Comparison of ENCODE assay signal across 10 mouse cellular contexts in genomic region chr14:54224484-54225467, GRCm38 (mm10). TPM values are rescaled to one million over a fixed set of nuclear protein-coding genes. Genes with fewer than 3 reads are reported as not detected.
DNase-seq lines count a peak whose midpoint lies in the region; ATAC-seq and TF ChIP-seq lines count a peak whose summit lies in the region.
"Had no signal": no experiment of that assay in that cellular context is flagged by ENCODE, and none has a peak within 500 bp of the region (broad histone marks: within the 10 kb centered on the region; RNA-seq: fewer than 3 reads in every experiment).

No protein-coding gene starts in this region.

- peak; percentile 11; the same call in 1 of the 2 replicates for ATAC-seq in kidney, embryonic 14.5 days (ENCODE audit: low FRiP score, low TSS enrichment)
- ATAC-seq in megakaryocyte progenitor cell, adult 5-6 weeks (replicated peaks; ENCODE audit: poor library complexity), result peak; percentile 26
- no peak for ATAC-seq in forebrain, postnatal 0 days

- WGBS in kidney, embryonic 14.5 days, result 41% methylated on average over 16 of the region's 16 CpGs
- 38% methylated on average over 16 of the region's 16 CpGs for WGBS in bone marrow, adult 2 months
- 50% methylated on average over 16 of the region's 16 CpGs for WGBS in forebrain, postnatal 0 days

- no peak overlapping the region for H3K4me3 ChIP-seq in kidney, embryonic 14.5 days (ENCODE audit: low read length)
- no peak overlapping the region for H3K4me3 ChIP-seq in bone marrow, adult 2 months (replicated peaks; ENCODE audit: control insufficient read depth, low read depth, low read length)
- no peak overlapping the region for H3K4me3 ChIP-seq in forebrain, postnatal 0 days (ENCODE audit: low read depth, low read length)

- TF ChIP-seq CTCF in bone marrow, adult 2 months (IDR thresholded peaks at IDR 0.05; ENCODE audit: control insufficient read depth, insufficient read depth, low read length), result no peak
- no peak for TF ChIP-seq CTCF in forebrain, postnatal 0 days (IDR thresholded peaks at IDR 0.05; ENCODE audit: low read depth)

- no peak for TF ChIP-seq POLR2A in bone marrow, adult 2 months (IDR thresholded peaks at IDR 0.05; ENCODE audit: borderline replicate concordance, control insufficient read depth, low read depth, low read length)

- H3K9ac ChIP-seq in kidney, embryonic 14.5 days (ENCODE audit: low read depth, low read length), result no peak overlapping the region
- H3K9ac ChIP-seq in forebrain, postnatal 0 days, result no peak overlapping the region

- no peak for DNase-seq in kidney, postnatal 36 days
- peak; percentile 92 for DNase-seq in CD4-positive helper T cell, adult 2 months (ENCODE audit: low read depth, low spot score)
- no peak for DNase-seq in forebrain, postnatal 0 days
- no peak for DNase-seq in left cerebral cortex, adult 11 months (ENCODE audit: low spot score)
- DNase-seq in kidney, adult 18-20 months, result no peak

- H3K9me3 ChIP-seq in kidney, embryonic 14.5 days (ENCODE audit: control insufficient read depth, low read length), result no peaks in the 10 kb centered on the region
- no peaks in the 10 kb centered on the region for H3K9me3 ChIP-seq in forebrain, postnatal 0 days (ENCODE audit: low read length)

- no peaks in the 10 kb centered on the region for H3K27me3 ChIP-seq in kidney, embryonic 14.5 days (ENCODE audit: control insufficient read depth, insufficient read depth, low read length)
- H3K27me3 ChIP-seq in forebrain, postnatal 0 days (ENCODE audit: insufficient read depth, low read length), result no peaks in the 10 kb centered on the region

- peak overlapping the region; percentile 47; the same call in 1 of the 2 replicates for H3K27ac ChIP-seq in kidney, embryonic 14.5 days (ENCODE audit: low read depth, low read length)
- 0 out of 2 replicates have a peak overlapping the region, but pooled peaks have one; percentile 0 for H3K27ac ChIP-seq in bone marrow, adult 2 months (ENCODE audit: control insufficient read depth, insufficient read depth, low read depth, low read length, poor library complexity)
- no peak overlapping the region for H3K27ac ChIP-seq in forebrain, postnatal 0 days (ENCODE audit: low read depth, low read length)

- no peak overlapping the region for H3K4me2 ChIP-seq in kidney, embryonic 14.5 days (replicated peaks; ENCODE audit: low read depth, low read length)
- H3K4me2 ChIP-seq in forebrain, postnatal 0 days (ENCODE audit: low read depth), result no peak overlapping the region

- H3K4me1 ChIP-seq in kidney, embryonic 14.5 days (ENCODE audit: control insufficient read depth, insufficient read depth, low read length), result peaks cover 35% of the 10 kb centered on the region
- H3K4me1 ChIP-seq in bone marrow, adult 2 months (ENCODE audit: control insufficient read depth, insufficient read depth, low read length), result peaks cover 2% of the 10 kb centered on the region; the same call in 1 of the 2 replicates
- peaks cover 13% of the 10 kb centered on the region for H3K4me1 ChIP-seq in forebrain, postnatal 0 days (ENCODE audit: insufficient read depth)

- no peaks in the 10 kb centered on the region for H3K36me3 ChIP-seq in kidney, embryonic 14.5 days (ENCODE audit: control insufficient read depth, insufficient read depth, low read length)
- no peaks in the 10 kb centered on the region for H3K36me3 ChIP-seq in forebrain, postnatal 0 days (ENCODE audit: insufficient read depth)

RNA-seq across cellular contexts. Expression of gene Dad1, which starts 29.1 kb away (rescaled TPM):
- 431 and 487 TPM in 2 replicates for polyA plus RNA-seq in kidney, embryonic 14.5 days (2014; fragmentation: Nextera tagmentation; extraction: Ambion mirVana)
- polyA plus RNA-seq in bone marrow, adult 2 months (2011; ENCODE audit: insufficient read depth, insufficient read length, low replicate concordance, missing spikeins), result 45.6 and 54.9 TPM in 2 replicates
- total RNA-seq in megakaryocyte progenitor cell, adult 5-6 weeks (2015), result 228 and 315 TPM in 2 replicates
- total RNA-seq in megakaryocyte progenitor cell, adult 5-6 weeks (2017), result 125 and 135 TPM in 2 replicates
- total RNA-seq in forebrain, postnatal 0 days (2014; rRNA removed), result 115 and 230 TPM in 2 replicates
- polyA plus RNA-seq in forebrain, postnatal 0 days (2015; fragmentation: Nextera tagmentation; extraction: Ambion mirVana), result 375 and 416 TPM in 2 replicates

RNA-seq across cellular contexts. Expression of gene Abhd4, which starts 29.2 kb away (rescaled TPM):
- 50.3 and 62.5 TPM in 2 replicates for polyA plus RNA-seq in kidney, embryonic 14.5 days (2014; fragmentation: Nextera tagmentation; extraction: Ambion mirVana)
- polyA plus RNA-seq in bone marrow, adult 2 months (2011; ENCODE audit: insufficient read depth, insufficient read length, low replicate concordance, missing spikeins), result 24.7 and 29.9 TPM in 2 replicates
- total RNA-seq in megakaryocyte progenitor cell, adult 5-6 weeks (2015), result 34.6 and 44.2 TPM in 2 replicates
- 20.4 and 33.1 TPM in 2 replicates for total RNA-seq in megakaryocyte progenitor cell, adult 5-6 weeks (2017)
- 61.0 and 75.1 TPM in 2 replicates for total RNA-seq in forebrain, postnatal 0 days (2014; rRNA removed)
- 61.9 and 69.7 TPM in 2 replicates for polyA plus RNA-seq in forebrain, postnatal 0 days (2015; fragmentation: Nextera tagmentation; extraction: Ambion mirVana)

RNA-seq across cellular contexts. Expression of gene Olfr49, which starts 60.0 kb away (rescaled TPM):
- not detected in 2 replicates for polyA plus RNA-seq in kidney, embryonic 14.5 days (2014; fragmentation: Nextera tagmentation; extraction: Ambion mirVana)
- polyA plus RNA-seq in bone marrow, adult 2 months (2011; ENCODE audit: insufficient read depth, insufficient read length, low replicate concordance, missing spikeins), result not detected in 2 replicates
- not detected in 2 replicates for total RNA-seq in megakaryocyte progenitor cell, adult 5-6 weeks (2015)
- not detected in 2 replicates for total RNA-seq in megakaryocyte progenitor cell, adult 5-6 weeks (2017)
- not detected in 2 replicates for total RNA-seq in forebrain, postnatal 0 days (2014; rRNA removed)
- polyA plus RNA-seq in forebrain, postnatal 0 days (2015; fragmentation: Nextera tagmentation; extraction: Ambion mirVana), result 0.18 TPM in 1 of 2 replicates, not detected in the other
- polyA plus RNA-seq: intestine, embryonic 14.5 days; testis, adult 2 months had no signal
